Mouse (Mus musculus) ES-Bruce4 (cell line): ENCODE data around the gene Adcy9. TPM values are rescaled to one million over a fixed set of nuclear protein-coding genes. Genes with fewer than 3 reads are reported as not detected.
"Not testable (repeated sequence)": the region's sequence is repeated elsewhere in the genome, so short reads cannot be mapped to it uniquely, and the experiment has no call there.

ENCODE experiments used
- H3K27ac ChIP-seq: 2 replicates; pipeline ENCODE4 v1.5.1; 2012; ENCODE audit warnings: low read length, inconsistent platforms; ENCODE audit not compliant: insufficient read depth
- H3K27me3 ChIP-seq: 2 replicates; pipeline ENCODE4 v1.6.1; 2012; ENCODE audit warnings: mild to moderate bottlenecking, low read length, inconsistent platforms; ENCODE audit not compliant: control insufficient read depth, poor library complexity, insufficient read depth, severe bottlenecking
- H3K36me3 ChIP-seq: 2 replicates; pipeline ENCODE4 v1.6.1; 2012; ENCODE audit warnings: inconsistent platforms, mild to moderate bottlenecking, low read length, moderate library complexity; ENCODE audit not compliant: control insufficient read depth, poor library complexity, insufficient read depth, severe bottlenecking
- H3K4me1 ChIP-seq: one replicate; pipeline ENCODE4 v1.8.1; 2011; ENCODE audit warnings: low read length; ENCODE audit not compliant: control insufficient read depth, insufficient read depth
- H3K4me3 ChIP-seq: 2 replicates; pipeline ENCODE4 v1.5.1; 2011; ENCODE audit warnings: low read depth, mild to moderate bottlenecking, low read length
- H3K9ac ChIP-seq: 2 replicates; pipeline ENCODE4 v1.6.1; 2012; ENCODE audit warnings: low read depth, mild to moderate bottlenecking, inconsistent platforms; ENCODE audit not compliant: poor library complexity, severe bottlenecking
- H3K9me3 ChIP-seq: replicated peaks from 2 replicates; pipeline ENCODE4 v1.6.1; 2012; ENCODE audit warnings: mild to moderate bottlenecking, low read length, inconsistent platforms; ENCODE audit not compliant: control insufficient read depth, poor library complexity, insufficient read depth, severe bottlenecking
- CTCF ChIP-seq: IDR thresholded peaks from one replicate; pipeline ENCODE4 v1.8.1; 2011; ENCODE audit warnings: low read depth, low read length
- EP300 ChIP-seq: IDR thresholded peaks from 2 replicates; pipeline ENCODE4 v1.6.1; 2011; ENCODE audit warnings: low read depth, low read length; ENCODE audit not compliant: insufficient read depth
- POLR2A ChIP-seq: IDR thresholded peaks from one replicate; pipeline ENCODE4 v1.8.1; 2011; ENCODE audit warnings: low read length; ENCODE audit not compliant: insufficient read depth
- polyA plus RNA-seq: library from polyadenylated mRNA; stranded (reverse); fragments of >200 nt; gene quantifications from 2 replicates; pipeline ENCODE4 v1.2.4, GENCODE M21; 2011; ENCODE audit warnings: low read depth; ENCODE audit not compliant: missing spikeins, insufficient read depth, insufficient read length

Gene Adcy9
- polyA plus RNA-seq, 1 experiment = 1.9 TPM

DNA sequence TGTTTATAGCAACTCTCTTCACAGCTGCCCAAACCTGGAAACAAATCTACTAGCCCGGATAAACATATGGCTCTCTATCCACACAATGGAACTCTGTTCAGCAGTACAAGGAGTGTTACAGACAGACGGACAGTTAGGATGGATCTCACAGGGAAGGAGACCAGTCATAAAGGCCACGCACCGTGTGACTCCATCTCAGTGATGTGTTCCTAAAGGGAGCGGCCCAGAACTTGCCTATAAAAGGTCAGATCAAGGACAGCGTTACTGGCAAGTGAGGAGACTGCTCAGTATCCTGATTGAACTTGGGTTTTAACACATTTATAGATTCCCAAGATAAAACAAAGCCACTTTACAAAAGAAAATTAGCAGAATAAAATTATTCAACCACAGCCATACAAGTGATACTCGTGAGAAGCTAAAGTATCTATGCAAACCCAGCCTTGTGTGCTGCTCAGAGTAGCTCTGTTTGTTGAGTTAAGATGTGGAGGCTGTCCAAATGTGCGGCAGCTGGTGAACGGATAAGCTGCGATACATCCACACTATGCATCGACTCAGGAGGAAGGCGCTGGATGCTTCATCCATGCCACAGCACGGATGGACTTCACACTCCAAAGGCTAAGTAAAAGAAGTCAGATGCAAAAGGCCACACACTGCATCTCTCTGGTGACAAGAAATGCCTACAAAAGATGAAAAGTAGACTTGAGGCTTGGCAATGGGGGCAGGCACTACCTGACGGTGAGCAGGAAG, 78.8 kb downstream of the Adcy9 start:
- no peaks in the 10 kb centered on the region for H3K27me3 ChIP-seq
- no peak overlapping the region for H3K27ac ChIP-seq
- H3K4me1 ChIP-seq = no peaks in the 10 kb centered on the region
- H3K4me3 ChIP-seq = no peak overlapping the region
- peaks cover 3% of the 10 kb centered on the region; the same call in 1 of the 2 replicates for H3K9me3 ChIP-seq
- TF ChIP-seq POLR2A = no peak
- no peak for TF ChIP-seq CTCF
- no peaks in the 10 kb centered on the region for H3K36me3 ChIP-seq
- H3K9ac ChIP-seq = no peak overlapping the region

DNA sequence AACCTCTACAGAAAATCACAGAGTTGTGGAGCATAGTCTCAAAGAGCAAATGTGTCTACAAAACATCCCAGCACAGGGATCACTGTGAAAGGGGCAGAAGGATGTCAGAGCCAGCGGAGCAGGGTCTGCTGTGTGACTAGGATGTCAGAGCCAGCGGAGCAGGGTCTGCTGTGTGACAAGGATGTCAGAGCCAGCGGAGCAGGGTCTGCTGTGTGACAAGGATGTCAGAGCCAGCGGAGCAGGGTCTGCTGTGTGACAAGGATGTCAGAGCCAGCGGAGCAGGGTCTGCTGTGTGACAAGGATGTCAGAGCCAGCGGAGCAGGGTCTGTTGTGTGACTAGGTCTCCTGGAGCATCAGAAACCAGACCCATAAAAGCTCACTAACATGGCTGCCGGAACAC, 81.1 kb downstream of the Adcy9 start:
- not testable (repeated sequence) for H3K9me3 ChIP-seq, H3K4me3 ChIP-seq, H3K27ac ChIP-seq, H3K36me3 ChIP-seq, H3K9ac ChIP-seq, H3K27me3 ChIP-seq, H3K4me1 ChIP-seq

DNA sequence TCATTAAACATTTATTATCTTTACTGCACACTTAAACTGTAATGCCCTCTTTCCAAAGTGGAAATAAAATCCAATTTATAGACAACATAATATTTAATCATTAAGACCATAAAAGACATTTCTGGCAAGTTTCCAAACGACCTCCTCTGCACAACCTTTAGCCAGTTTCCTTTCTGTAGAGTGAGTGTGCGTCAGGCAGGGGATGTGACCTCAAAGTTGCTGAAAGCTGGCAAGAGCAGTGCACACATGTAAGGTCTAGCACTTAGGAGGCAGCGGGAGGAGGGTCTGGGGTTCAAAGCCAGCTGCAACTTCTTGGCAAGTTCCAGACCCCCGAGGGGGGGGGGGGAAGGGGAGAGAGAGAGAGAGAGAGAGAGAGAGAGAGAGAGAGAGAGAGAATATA, 83.0 kb downstream of the Adcy9 start:
- Histone ChIP-seq H3K4me3 (no peak overlapping the region), H3K27me3 (no peaks in the 10 kb centered on the region), H3K9ac (no peak overlapping the region), H3K4me1 (no peaks in the 10 kb centered on the region), H3K27ac (no peak overlapping the region), H3K9me3 (no peaks in the 10 kb centered on the region), H3K36me3 (no peaks in the 10 kb centered on the region)
- TF ChIP-seq EP300 = no peak
- no peak for TF ChIP-seq POLR2A
- no peak for TF ChIP-seq CTCF

DNA sequence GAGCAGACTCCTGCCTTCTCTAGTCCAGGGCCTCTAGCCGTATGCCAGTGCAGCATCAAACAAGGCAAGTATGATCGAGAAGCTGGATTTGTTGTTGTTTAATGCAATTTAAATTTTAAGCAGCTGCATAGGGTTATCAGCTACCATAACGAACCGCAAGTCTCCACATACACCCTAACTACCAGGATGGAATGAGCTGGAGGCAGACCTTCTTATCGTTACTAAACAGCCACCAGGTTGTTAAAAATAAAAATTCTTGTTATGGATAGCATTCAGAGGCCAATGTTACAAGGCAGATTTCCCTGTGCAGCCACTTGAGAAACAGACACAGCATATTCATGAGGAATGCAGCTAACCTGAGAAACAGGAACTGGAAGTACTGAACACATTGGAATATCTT, 86.5 kb downstream of the Adcy9 start:
- no peaks in the 10 kb centered on the region for H3K27me3 ChIP-seq
- no peaks in the 10 kb centered on the region for H3K36me3 ChIP-seq
- H3K27ac ChIP-seq = no peak overlapping the region
- H3K4me3 ChIP-seq = no peak overlapping the region
- H3K9ac ChIP-seq = no peak overlapping the region
- no peaks in the 10 kb centered on the region for H3K4me1 ChIP-seq
- TF ChIP-seq POLR2A (no peak), EP300 (no peak), CTCF (no peak)
- no peaks in the 10 kb centered on the region for H3K9me3 ChIP-seq

DNA sequence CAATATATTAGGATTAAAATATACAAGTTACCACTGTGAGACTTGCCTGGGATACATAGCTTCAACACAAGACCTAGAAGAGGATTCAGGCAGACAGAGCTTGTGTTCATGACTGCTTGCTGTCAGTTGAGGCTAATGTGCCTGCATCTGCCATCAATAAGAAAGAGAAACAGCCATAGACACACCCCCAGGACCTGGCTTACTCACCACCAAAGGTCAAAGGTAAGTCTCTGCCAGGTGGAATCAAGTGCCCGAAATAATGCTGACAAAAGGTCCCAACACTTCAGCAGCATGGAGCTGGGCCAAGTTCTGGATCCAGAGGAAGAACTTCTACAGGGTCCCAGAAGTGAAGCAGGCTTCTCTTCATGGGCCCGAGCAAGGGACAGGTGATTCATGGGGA, 86.9 kb downstream of the Adcy9 start:
- Histone ChIP-seq H3K9ac (no peak overlapping the region), H3K4me3 (no peak overlapping the region), H3K4me1 (no peaks in the 10 kb centered on the region), H3K36me3 (no peaks in the 10 kb centered on the region), H3K27me3 (no peaks in the 10 kb centered on the region), H3K9me3 (no peaks in the 10 kb centered on the region), H3K27ac (no peak overlapping the region)
- TF ChIP-seq EP300 = no peak
- no peak for TF ChIP-seq CTCF
- no peak for TF ChIP-seq POLR2A

DNA sequence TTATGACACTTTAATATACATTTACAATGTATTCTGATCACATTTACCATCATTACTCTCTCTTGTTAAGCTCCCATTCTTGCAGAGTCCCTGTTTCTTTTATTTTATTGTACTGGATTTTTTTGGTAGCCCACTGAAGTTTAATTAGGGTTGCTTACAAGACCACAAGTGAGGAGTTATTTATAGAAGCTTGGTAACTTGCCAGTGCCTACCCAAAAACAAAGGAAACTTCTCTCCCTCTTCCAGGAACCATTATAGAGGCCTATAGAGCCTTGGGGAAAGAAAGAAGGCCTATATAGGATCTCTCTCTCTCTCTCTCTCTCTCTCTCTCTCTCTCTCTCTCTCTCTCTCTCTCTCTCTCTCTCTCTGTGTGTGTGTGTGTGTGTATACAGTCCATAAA, 93.2 kb downstream of the Adcy9 start:
- no peaks in the 10 kb centered on the region for H3K27me3 ChIP-seq
- no peak for TF ChIP-seq CTCF
- TF ChIP-seq EP300 = no peak
- TF ChIP-seq POLR2A = no peak

More for the DNA sequence above, 93.2 kb downstream of the Adcy9 start:
- no peaks in the 10 kb centered on the region for H3K9me3 ChIP-seq
- no peaks in the 10 kb centered on the region for H3K4me1 ChIP-seq
- no peak overlapping the region for H3K9ac ChIP-seq
- no peaks in the 10 kb centered on the region for H3K36me3 ChIP-seq
- H3K27ac ChIP-seq = no peak overlapping the region
- no peak overlapping the region for H3K4me3 ChIP-seq
